Mouse (Mus musculus): ENCODE measurements around the gene Sgf29. TPM values are rescaled to one million over a fixed set of nuclear protein-coding genes. Genes with fewer than 3 reads are reported as not detected.

Sgf29 gene
- total RNA-seq, 2 experiments from 2014 or later = 29.1 to 33.1 TPM

GRCm38 (mm10) chr7:126636733-126637520, 12.2 kb upstream of the Sgf29 start:
- DNase-seq (ENCODE audit: low spot score) = peak; percentile 50

- no peak for DNase-seq (ENCODE audit: low spot score)
Measured at GRCm38 (mm10) chr7:126642545-126643243, 6.4 kb upstream of the Sgf29 start.

GRCm38 (mm10) chr7:126643244-126643617, 5.9 kb upstream of the Sgf29 start:
- DNase-seq (ENCODE audit: low spot score) = peak; percentile 44

- no peak for DNase-seq (ENCODE audit: low spot score)
Measured at GRCm38 (mm10) chr7:126644345-126644744, 4.8 kb upstream of the Sgf29 start.

GRCm38 (mm10) chr7:126644914-126645313, 4.2 kb upstream of the Sgf29 start:
- DNase-seq (ENCODE audit: low spot score) = no peak

- no peak for DNase-seq (ENCODE audit: low spot score)
Measured at GRCm38 (mm10) chr7:126645708-126646107, 3.4 kb upstream of the Sgf29 start.

- DNase-seq (ENCODE audit: low spot score) = no peak
Measured at GRCm38 (mm10) chr7:126648486-126648885, 623 bp upstream of the Sgf29 start.

GRCm38 (mm10) chr7:126650852-126651251, 1.7 kb downstream of the Sgf29 start:
- DNase-seq (ENCODE audit: low spot score) = no peak

- DNase-seq (ENCODE audit: low spot score) = no peak
Measured at GRCm38 (mm10) chr7:126653991-126654390, 4.9 kb downstream of the Sgf29 start.

GRCm38 (mm10) chr7:126655695-126656094, 6.6 kb downstream of the Sgf29 start:
- no peak for DNase-seq (ENCODE audit: low spot score)

GRCm38 (mm10) chr7:126657522-126657921, 8.4 kb downstream of the Sgf29 start:
- no peak for DNase-seq (ENCODE audit: low spot score)

- DNase-seq (ENCODE audit: low spot score) = no peak
Measured at GRCm38 (mm10) chr7:126659771-126660170, 10.7 kb downstream of the Sgf29 start.

- DNase-seq (ENCODE audit: low spot score) = no peak
Measured at GRCm38 (mm10) chr7:126663646-126664045, 14.5 kb downstream of the Sgf29 start.

GRCm38 (mm10) chr7:126665269-126665668, 16.2 kb downstream of the Sgf29 start:
- DNase-seq (ENCODE audit: low spot score) = peak; percentile 51

- no peak for DNase-seq (ENCODE audit: low spot score)
Measured at GRCm38 (mm10) chr7:126667495-126668090, 18.5 kb downstream of the Sgf29 start.

- no peak for DNase-seq (ENCODE audit: low spot score)
Measured at GRCm38 (mm10) chr7:126668452-126668851, 19.3 kb downstream of the Sgf29 start.

- no peak for DNase-seq (ENCODE audit: low spot score)
Measured at GRCm38 (mm10) chr7:126670152-126670551, 21.0 kb downstream of the Sgf29 start.

- DNase-seq (ENCODE audit: low spot score) = no peak
Measured at GRCm38 (mm10) chr7:126672111-126672510, 23.0 kb downstream of the Sgf29 start.

GRCm38 (mm10) chr7:126675104-126675503, 26.0 kb downstream of the Sgf29 start:
- no peak for DNase-seq (ENCODE audit: low spot score)

- DNase-seq (ENCODE audit: low spot score) = peak; percentile 84
Measured at GRCm38 (mm10) chr7:126676207-126676606, 27.1 kb downstream of the Sgf29 start, which contains the start of gene Sult1a1. Gene Sult1a1, minus strand, starts transcription at chr7:126676432.

- no peak for DNase-seq (ENCODE audit: low spot score)
Measured at GRCm38 (mm10) chr7:126676631-126677220, 27.6 kb downstream of the Sgf29 start.

All from gastrocnemius, adult 18-20 months (tissue).